Mouse (Mus musculus) megakaryocyte, embryonic 14.5 days (primary cell): ENCODE measurements around the gene Gm11939.

Experiments used
- FLI1 ChIP-seq: IDR thresholded peaks from 2 replicates; pipeline ENCODE4 v1.6.1; 2012; ENCODE audit warnings: low read length, inconsistent platforms, mixed read lengths
- GATA1 ChIP-seq: IDR thresholded peaks from 3 replicates; pipeline ENCODE4 v1.6.1; 2012; ENCODE audit warnings: mixed read lengths, low read length, inconsistent platforms, borderline replicate concordance

- TF ChIP-seq GATA1 (no peak), FLI1 (no peak)
Observed at GRCm38 (mm10) chr11:99557976-99558745, 1.1 kb downstream of the Gm11939 start.
